Mouse (Mus musculus) MEL (cell line): Measurements from ENCODE around the gene Jam2.

Experiments used
- CHD1 ChIP-seq: IDR thresholded peaks from 2 replicates; pipeline ENCODE4 v1.6.1; 2012; ENCODE audit warnings: low read depth, mild to moderate bottlenecking, inconsistent platforms, low read length, improper control_type of control experiment
- CTCF ChIP-seq, 3 experiments: IDR thresholded peaks in 2 of 3; conservative IDR thresholded peaks in 1 of 3; 2 replicates each; pipeline ENCODE4 v1.5.1; 2011 to 2012; ENCODE audit warnings: low read length in 3 of 3, low read depth in 2 of 3, mild to moderate bottlenecking in 2 of 3, improper control_type of control experiment in 1 of 3, inconsistent platforms in 1 of 3, mixed read lengths in 1 of 3, moderate library complexity in 1 of 3; ENCODE audit not compliant: control insufficient read depth in 1 of 3, insufficient read depth in 1 of 3, poor library complexity in 1 of 3, severe bottlenecking in 1 of 3
- E2F4 ChIP-seq: IDR thresholded peaks from 2 replicates; pipeline ENCODE4 v1.6.1; 2011; ENCODE audit warnings: low read depth, low read length, improper control_type of control experiment, borderline replicate concordance
- EP300 ChIP-seq, 2 experiments: IDR thresholded peaks; 2 replicates each; pipeline ENCODE4 v1.6.1; 2011; ENCODE audit warnings: improper control_type of control experiment in 2 of 2, low read length in 2 of 2, low read depth in 1 of 2, mild to moderate bottlenecking in 1 of 2
- GABPA ChIP-seq: IDR thresholded peaks from 2 replicates; pipeline ENCODE4 v1.6.1; 2012; ENCODE audit warnings: low read depth, mild to moderate bottlenecking, inconsistent platforms, low read length, improper control_type of control experiment, moderate library complexity
- JUND ChIP-seq: IDR thresholded peaks from 2 replicates; pipeline ENCODE4 v1.6.1; 2011; ENCODE audit warnings: low read depth, mild to moderate bottlenecking, improper control_type of control experiment, low read length
- KAT2A ChIP-seq: conservative IDR thresholded peaks from 2 replicates; pipeline ENCODE4 v1.6.1; 2012; ENCODE audit warnings: low read depth, low read length, improper control_type of control experiment, inconsistent platforms
- POLR2A ChIP-seq, 2 experiments: IDR thresholded peaks; 2 replicates each; pipeline ENCODE4 v1.6.1; 2011 to 2012; ENCODE audit warnings: low read length in 2 of 2, mild to moderate bottlenecking in 2 of 2, control low read depth in 1 of 2, improper control_type of control experiment in 1 of 2, low read depth in 1 of 2, moderate library complexity in 1 of 2; ENCODE audit not compliant: control insufficient read depth in 1 of 2, insufficient read depth in 1 of 2, poor library complexity in 1 of 2
- SMC3 ChIP-seq: IDR thresholded peaks from 2 replicates; pipeline ENCODE4 v1.6.1; 2011; ENCODE audit warnings: low read depth, low read length, improper control_type of control experiment
- TAL1 ChIP-seq: IDR thresholded peaks from 2 replicates; pipeline ENCODE4 v1.6.1; 2012; ENCODE audit warnings: mild to moderate bottlenecking, inconsistent platforms, low read length, moderate library complexity, mixed read lengths
- USF1 ChIP-seq: IDR thresholded peaks from 2 replicates; pipeline ENCODE4 v1.6.1; 2014; ENCODE audit warnings: low read depth, mild to moderate bottlenecking, inconsistent platforms, low read length, improper control_type of control experiment, moderate library complexity
- ZC3H11A ChIP-seq: IDR thresholded peaks from 2 replicates; pipeline ENCODE4 v1.6.1; 2012; ENCODE audit warnings: low read depth, mild to moderate bottlenecking, inconsistent platforms, low read length, improper control_type of control experiment

DNA sequence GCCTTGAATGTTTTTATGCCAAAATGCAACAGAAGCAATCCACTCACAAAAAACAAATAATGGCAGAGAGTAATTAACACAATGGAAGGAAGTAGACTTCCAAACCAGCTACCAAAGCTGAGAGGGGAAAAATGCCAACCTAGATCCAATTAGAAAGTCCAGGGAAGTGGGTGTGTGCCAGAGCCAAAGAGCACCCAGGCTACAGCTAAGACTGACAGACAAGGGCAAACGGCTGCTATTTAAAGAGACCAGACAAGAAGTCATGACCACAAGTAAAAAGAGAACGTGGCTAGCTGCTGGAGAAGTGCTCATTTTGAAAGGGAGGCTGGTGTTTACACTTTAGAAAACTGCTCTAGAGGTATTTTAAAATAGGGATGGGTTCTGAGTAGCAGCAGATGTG, 9.4 kb downstream of the Jam2 start:
- no peak for TF ChIP-seq CTCF (IDR thresholded peaks at IDR 0.05 in 2 of 3, conservative IDR thresholded peaks at IDR 0.05 in 1 of 3; ENCODE audit: control insufficient read depth in 1 of 3, insufficient read depth in 1 of 3, low read depth in 2 of 3, low read length in 3 of 3, poor library complexity in 1 of 3, severe bottlenecking in 1 of 3)
- no peak for TF ChIP-seq POLR2A (IDR thresholded peaks at IDR 0.05; ENCODE audit: control insufficient read depth in 1 of 2, insufficient read depth in 1 of 2, low read depth in 1 of 2, low read length in 2 of 2, poor library complexity in 1 of 2)
- TF ChIP-seq JUND, result no peak
- no peak for TF ChIP-seq GABPA
- TF ChIP-seq EP300 (IDR thresholded peaks at IDR 0.05; ENCODE audit: low read depth in 1 of 2, low read length in 2 of 2), result no peak
- TF ChIP-seq TAL1, result no peak
- no peak for TF ChIP-seq KAT2A
- TF ChIP-seq CHD1, result no peak
- TF ChIP-seq USF1, result no peak
- TF ChIP-seq ZC3H11A, result no peak
- no peak for TF ChIP-seq E2F4
- no peak for TF ChIP-seq SMC3
